Mouse (Mus musculus) kidney, embryonic 16.5 days (tissue): Measurements from ENCODE around the gene Bpifa2. TPM values are rescaled to one million over a fixed set of nuclear protein-coding genes. Genes with fewer than 3 reads are reported as not detected.

Experiments used
- ATAC-seq: fragments of 200-750 bp; cut with Nextera tagmentation; 2 replicates; pipeline ENCODE4 v1.8.0; 2017; ENCODE audit warnings: moderate TSS enrichment; ENCODE audit not compliant: low FRiP score, low TSS enrichment
- H3K27ac ChIP-seq: fragments of 300-500 bp; sonication (generic); 2 replicates; pipeline ENCODE4 v1.5.1; 2014; ENCODE audit warnings: low read length
- H3K27me3 ChIP-seq: fragments of 300-500 bp; sonication (generic); 2 replicates; pipeline ENCODE4 v1.6.1; 2014; ENCODE audit warnings: low read length, control low read depth, mixed read lengths; ENCODE audit not compliant: insufficient read depth
- H3K36me3 ChIP-seq: fragments of 300-500 bp; sonication (generic); 2 replicates; pipeline ENCODE4 v1.6.1; 2014; ENCODE audit warnings: low read length, control low read depth, mixed read lengths; ENCODE audit not compliant: insufficient read depth
- H3K4me1 ChIP-seq: fragments of 300-500 bp; sonication (generic); 2 replicates; pipeline ENCODE4 v1.6.1; 2014; ENCODE audit warnings: low read length, control low read depth, mixed read lengths; ENCODE audit not compliant: insufficient read depth
- H3K4me2 ChIP-seq: fragments of 300-500 bp; sonication (generic); replicated peaks from 2 replicates; pipeline ENCODE4 v1.6.1; 2014; ENCODE audit warnings: low read depth, low read length
- H3K4me3 ChIP-seq: fragments of 300-500 bp; sonication (generic); 2 replicates; pipeline ENCODE4 v1.5.1; 2014; ENCODE audit warnings: mild to moderate bottlenecking, low read length
- H3K9ac ChIP-seq: fragments of 300-500 bp; sonication (generic); replicated peaks from 2 replicates; pipeline ENCODE4 v1.6.1; 2014; ENCODE audit warnings: low read length
- H3K9me3 ChIP-seq: fragments of 300-500 bp; sonication (generic); 2 replicates; pipeline ENCODE4 v1.6.1; 2016; ENCODE audit warnings: low read length, control low read depth
- WGBS: fragments of 180-500 bp; shearing (Covaris S2); extraction: QIAGEN DNeasy Blood & Tissue Kit; methylation state at CpG from one replicate; pipeline ENCODE4 v1.1.7; 2014; 5-methylcytosine and 5-hydroxymethylcytosine counted together
- polyA plus RNA-seq: library from polyadenylated mRNA; unstranded; fragments of >200 nt; fragmentation: Nextera tagmentation; extraction: Ambion mirVana; gene quantifications from 2 replicates; pipeline ENCODE4 v1.2.1, GENCODE M21; 2015

Bpifa2 gene
- polyA plus RNA-seq = not detected in 2 replicates

- ATAC-seq = no peak
- no peaks in the 10 kb centered on the region for H3K4me1 ChIP-seq
- no peaks in the 10 kb centered on the region for H3K36me3 ChIP-seq
- no peaks in the 10 kb centered on the region for H3K9me3 ChIP-seq
- no peaks in the 10 kb centered on the region for H3K27me3 ChIP-seq
- no peak within 1 kb of the TSS for H3K4me2 ChIP-seq
- no peak within 1 kb of the TSS for H3K9ac ChIP-seq
- no peak within 1 kb of the TSS for H3K27ac ChIP-seq
- WGBS = 84% methylated on average over 3 of the region's 3 CpGs
- no peak within 1 kb of the TSS for H3K4me3 ChIP-seq
These were observed at the start of gene Bpifa2 for GRCm38 (mm10) chr2:154007965-154008364. Gene Bpifa2, plus strand, starts transcription at chr2:154008265.

GRCm38 (mm10) chr2:153962821-153963331, 45.2 kb upstream of the Bpifa2 start:
- no peak for ATAC-seq
- Histone ChIP-seq H3K36me3 (no peaks in the 10 kb centered on the region), H3K9ac (no peak overlapping the region), H3K27me3 (no peaks in the 10 kb centered on the region), H3K4me2 (no peak overlapping the region), H3K4me1 (no peaks in the 10 kb centered on the region), H3K27ac (no peak overlapping the region), H3K4me3 (no peak overlapping the region), H3K9me3 (no peaks in the 10 kb centered on the region)
- 73% methylated on average over 4 of the region's 4 CpGs for WGBS

- H3K27me3 ChIP-seq = no peaks in the 10 kb centered on the region
- no peak overlapping the region for H3K27ac ChIP-seq
- no peaks in the 10 kb centered on the region for H3K9me3 ChIP-seq
- H3K4me2 ChIP-seq = no peak overlapping the region
- 91% methylated on average over 1 of the region's 1 CpGs for WGBS
- no peaks in the 10 kb centered on the region for H3K4me1 ChIP-seq
- no peak overlapping the region for H3K9ac ChIP-seq
- no peak overlapping the region for H3K4me3 ChIP-seq
- no peak for ATAC-seq
- H3K36me3 ChIP-seq = no peaks in the 10 kb centered on the region
These were observed 44.7 kb upstream of the Bpifa2 start for GRCm38 (mm10) chr2:153963334-153963733.

GRCm38 (mm10) chr2:153970221-153970620, 37.8 kb upstream of the Bpifa2 start:
- Histone ChIP-seq H3K4me3 (no peak overlapping the region), H3K4me2 (no peak overlapping the region), H3K36me3 (no peaks in the 10 kb centered on the region), H3K27ac (no peak overlapping the region), H3K9me3 (no peaks in the 10 kb centered on the region), H3K4me1 (no peaks in the 10 kb centered on the region), H3K9ac (no peak overlapping the region), H3K27me3 (no peaks in the 10 kb centered on the region)
- no peak for ATAC-seq
- 88% methylated on average over 5 of the region's 5 CpGs for WGBS

GRCm38 (mm10) chr2:153974582-153974981, 33.5 kb upstream of the Bpifa2 start, which contains the start of gene Bpifa6:
Gene Bpifa6, plus strand, starts transcription at chr2:153974945.
- H3K4me1 ChIP-seq = no peaks in the 10 kb centered on the region
- H3K9ac ChIP-seq = no peak within 1 kb of the TSS
- H3K4me3 ChIP-seq = no peak within 1 kb of the TSS
- no peak within 1 kb of the TSS for H3K27ac ChIP-seq
- no peaks in the 10 kb centered on the region for H3K36me3 ChIP-seq
- no peaks in the 10 kb centered on the region for H3K27me3 ChIP-seq
- WGBS = 75% methylated on average over 5 of the region's 5 CpGs
- no peaks in the 10 kb centered on the region for H3K9me3 ChIP-seq
- no peak for ATAC-seq
- H3K4me2 ChIP-seq = no peak within 1 kb of the TSS

GRCm38 (mm10) chr2:153995770-153996169, 12.3 kb upstream of the Bpifa2 start:
- Histone ChIP-seq H3K9ac (no peak overlapping the region), H3K27ac (no peak overlapping the region), H3K4me2 (no peak overlapping the region), H3K4me1 (no peaks in the 10 kb centered on the region), H3K27me3 (no peaks in the 10 kb centered on the region), H3K9me3 (no peaks in the 10 kb centered on the region), H3K36me3 (no peaks in the 10 kb centered on the region), H3K4me3 (no peak overlapping the region)
- WGBS = 2% methylated on average over 7 of the region's 7 CpGs
- peak; percentile 70 for ATAC-seq

GRCm38 (mm10) chr2:154000501-154000900, 7.6 kb upstream of the Bpifa2 start:
- ATAC-seq = no peak
- Histone ChIP-seq H3K4me3 (no peak overlapping the region), H3K36me3 (no peaks in the 10 kb centered on the region), H3K27ac (no peak overlapping the region), H3K9me3 (no peaks in the 10 kb centered on the region), H3K4me1 (no peaks in the 10 kb centered on the region), H3K9ac (no peak overlapping the region), H3K27me3 (no peaks in the 10 kb centered on the region), H3K4me2 (no peak overlapping the region)
- WGBS = 74% methylated on average over 3 of the region's 3 CpGs

GRCm38 (mm10) chr2:154001056-154001455, 7.0 kb upstream of the Bpifa2 start:
- Histone ChIP-seq H3K4me3 (no peak overlapping the region), H3K9me3 (no peaks in the 10 kb centered on the region), H3K27me3 (no peaks in the 10 kb centered on the region), H3K36me3 (no peaks in the 10 kb centered on the region), H3K9ac (no peak overlapping the region), H3K4me1 (no peaks in the 10 kb centered on the region), H3K27ac (no peak overlapping the region), H3K4me2 (no peak overlapping the region)
- no peak for ATAC-seq

GRCm38 (mm10) chr2:154004456-154004855, 3.6 kb upstream of the Bpifa2 start:
- no peak overlapping the region for H3K4me2 ChIP-seq
- H3K9ac ChIP-seq = no peak overlapping the region
- H3K27ac ChIP-seq = no peak overlapping the region
- H3K27me3 ChIP-seq = no peaks in the 10 kb centered on the region
- no peaks in the 10 kb centered on the region for H3K36me3 ChIP-seq
- no peaks in the 10 kb centered on the region for H3K9me3 ChIP-seq
- 75% methylated on average over 1 of the region's 1 CpGs for WGBS
- H3K4me3 ChIP-seq = no peak overlapping the region
- no peak for ATAC-seq
- no peaks in the 10 kb centered on the region for H3K4me1 ChIP-seq

- ATAC-seq = no peak
- no peaks in the 10 kb centered on the region for H3K9me3 ChIP-seq
- no peak overlapping the region for H3K9ac ChIP-seq
- WGBS = 80% methylated on average over 1 of the region's 1 CpGs
- no peak overlapping the region for H3K27ac ChIP-seq
- no peaks in the 10 kb centered on the region for H3K27me3 ChIP-seq
- no peak overlapping the region for H3K4me2 ChIP-seq
- no peak overlapping the region for H3K4me3 ChIP-seq
- H3K4me1 ChIP-seq = no peaks in the 10 kb centered on the region
- H3K36me3 ChIP-seq = no peaks in the 10 kb centered on the region
These were observed 3.0 kb upstream of the Bpifa2 start for GRCm38 (mm10) chr2:154005094-154005493.
